Mouse (Mus musculus): Measurements from ENCODE around the gene Chml. TPM values are rescaled to one million over a fixed set of nuclear protein-coding genes. Genes with fewer than 3 reads are reported as not detected.

Gene Chml
- polyA plus RNA-seq (2015; fragmentation: Nextera tagmentation; extraction: Ambion mirVana) = 0.67 and 1.0 TPM in 2 replicates

DNA sequence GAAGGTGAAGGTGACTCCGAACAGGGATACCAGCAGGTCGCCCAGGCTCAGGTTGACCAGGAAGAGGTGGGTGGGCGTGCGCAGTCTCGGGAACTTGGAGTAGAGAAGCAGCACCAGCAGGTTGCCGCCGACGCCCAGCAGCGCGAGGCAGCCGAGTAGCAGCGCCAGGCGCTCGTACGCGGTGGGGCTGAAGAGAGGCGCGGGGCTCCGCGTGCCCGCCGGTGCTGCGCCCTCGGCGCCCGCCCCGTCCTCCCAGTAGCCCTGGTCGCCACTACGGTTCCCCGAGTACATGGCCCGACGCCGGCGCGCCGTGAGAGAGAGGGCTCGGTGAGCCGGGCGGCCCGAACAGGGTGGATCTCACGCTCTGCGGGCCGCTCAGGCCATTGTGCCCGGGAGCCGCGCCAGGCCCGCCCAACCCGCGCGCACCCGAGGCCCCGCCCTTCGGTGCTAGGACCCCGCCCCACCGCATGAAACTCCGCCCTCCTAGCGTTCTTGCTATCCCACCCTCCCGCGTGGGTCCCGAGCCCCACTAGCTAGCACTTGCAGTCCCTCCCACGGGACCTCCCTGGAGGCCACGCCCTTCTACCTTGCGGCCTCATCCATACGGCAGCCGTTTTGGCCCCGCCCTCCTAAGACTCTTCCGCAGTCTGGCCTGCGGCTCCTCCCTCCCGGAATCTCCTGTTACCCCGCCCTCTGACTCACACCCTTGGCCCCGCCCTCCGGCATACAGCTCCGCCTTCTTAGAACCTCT is at the start of gene Chml, which contains the start of gene Opn3:
Chml (minus strand) TSS at position 656 of the 751 bp plus-strand sequence.
Opn3 (minus strand) TSS at position 531 of the 751 bp plus-strand sequence.

GRCm38 (mm10) chr1:175698293-175698692 is 5.6 kb upstream of the Chml start, which contains the start of gene Wdr64:
Gene Wdr64, plus strand, starts transcription at chr1:175698593.

Other genes starting within 250 kb of the Chml start
- 0.26 and 0.29 TPM in 2 replicates for gene Rgs7, start 200.4 kb downstream of the Chml start, polyA plus RNA-seq (2015; fragmentation: Nextera tagmentation; extraction: Ambion mirVana)
- gene Kmo, start 72.5 kb downstream of the Chml start, polyA plus RNA-seq (2015; fragmentation: Nextera tagmentation; extraction: Ambion mirVana) = 0.23 and 0.26 TPM in 2 replicates
- 171 and 176 TPM in 2 replicates for gene Fh1, start 67.3 kb downstream of the Chml start, polyA plus RNA-seq (2015; fragmentation: Nextera tagmentation; extraction: Ambion mirVana)
- 2.0 and 4.8 TPM in 2 replicates for gene Opn3, start 125 bp downstream of the Chml start, polyA plus RNA-seq (2015; fragmentation: Nextera tagmentation; extraction: Ambion mirVana)
- not detected in 2 replicates for gene Wdr64, start 5.7 kb upstream of the Chml start, polyA plus RNA-seq (2015; fragmentation: Nextera tagmentation; extraction: Ambion mirVana)
- 4.2 and 7.4 TPM in 2 replicates for gene Exo1, start 187.7 kb upstream of the Chml start, polyA plus RNA-seq (2015; fragmentation: Nextera tagmentation; extraction: Ambion mirVana)
- not detected in 2 replicates for gene Gm38100, start 227.4 kb upstream of the Chml start, polyA plus RNA-seq (2015; fragmentation: Nextera tagmentation; extraction: Ambion mirVana)